Mouse (Mus musculus) lung, adult 2 months (tissue): Measurements from ENCODE around the gene Snd1.

Experiments
- CTCF ChIP-seq: fragments of 200-500 bp; IDR thresholded peaks from 2 replicates; pipeline ENCODE4 v1.5.1; 2011; ENCODE audit warnings: mild to moderate bottlenecking, low read length, control low read depth; ENCODE audit not compliant: insufficient read depth
- POLR2A ChIP-seq: fragments of 200-500 bp; IDR thresholded peaks from 2 replicates; pipeline ENCODE4 v1.6.1; 2011; ENCODE audit warnings: low read depth, mild to moderate bottlenecking, control low read depth, low read length, borderline replicate concordance; ENCODE audit errors: extremely low read depth

DNA sequence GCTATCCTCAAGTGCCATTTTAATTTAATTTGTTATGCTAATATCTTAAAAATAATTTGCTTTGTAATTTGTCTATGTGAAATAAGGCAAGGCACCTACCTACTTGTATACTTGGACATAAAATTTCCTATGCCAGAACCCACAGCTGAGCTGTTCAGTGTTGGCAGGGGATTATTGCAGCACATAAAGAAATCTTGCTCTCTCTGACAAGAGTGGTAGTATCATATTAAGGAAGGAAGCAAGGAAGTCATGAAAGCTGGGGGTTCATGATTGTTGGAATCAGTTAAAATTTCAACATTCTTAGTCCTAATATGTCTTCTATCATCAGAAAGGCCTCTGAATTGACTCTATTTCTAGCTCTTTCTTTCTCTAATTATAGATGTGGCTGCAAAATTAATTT lies 125.5 kb downstream of the Snd1 start:
- TF ChIP-seq CTCF (no peak), POLR2A (no peak)
